Comparison of ENCODE assay signal across 17 mouse cellular contexts in genomic region chr7:128240131-128240784, GRCm38 (mm10). TPM values are rescaled to one million over a fixed set of nuclear protein-coding genes. Genes with fewer than 3 reads are reported as not detected.
DNase-seq lines count a peak whose midpoint lies in the region; ATAC-seq and TF ChIP-seq lines count a peak whose summit lies in the region.
"Had no signal": no experiment of that assay in that cellular context is flagged by ENCODE, and none has a peak within 500 bp of the region (broad histone marks: within the 10 kb centered on the region; RNA-seq: fewer than 3 reads in every experiment).

No protein-coding gene starts in this region.

- no peak for ATAC-seq in limb, embryonic 12.5 days (ENCODE audit: insufficient number of reproducible peaks, insufficient read depth, low FRiP score, low TSS enrichment, low read depth)
- ATAC-seq in limb, embryonic 15.5 days (ENCODE audit: insufficient number of reproducible peaks, low FRiP score, low TSS enrichment, low read depth) = no peak
- ATAC-seq: intestine, embryonic 15.5 days had no signal

- DNase-seq in heart, adult 11 months = peak; percentile 93
- DNase-seq in heart, adult 18-20 months = no peak
- DNase-seq in limb, embryonic 10.5 days (ENCODE audit: low spot score) = no peak
- DNase-seq in cerebellum, adult 9-11 months = peak; percentile 69
- no peak for DNase-seq in left cerebral cortex, adult 2 months (ENCODE audit: extremely low spot score in 1 of 2, low spot score in 2 of 2)
- DNase-seq: gastrocnemius, postnatal 10 days; heart, postnatal 14 days; lung, postnatal 36 days; right cerebral cortex, postnatal 25 days had no signal

- no peak overlapping the region for H3K27ac ChIP-seq in limb, embryonic 12.5 days
- H3K27ac ChIP-seq in limb, embryonic 10.5 days = no peak overlapping the region
- no peak overlapping the region for H3K27ac ChIP-seq in limb, embryonic 15.5 days
- no peak overlapping the region for H3K27ac ChIP-seq in left cerebral cortex, adult 2 months
- H3K27ac ChIP-seq: intestine, embryonic 15.5 days; layer of hippocampus, adult 2 months; stomach, embryonic 15.5 days had no signal

- H3K4me1 ChIP-seq in limb, embryonic 12.5 days (replicated peaks) = peaks cover 11% of the 10 kb centered on the region
- peaks cover 27% of the 10 kb centered on the region for H3K4me1 ChIP-seq in limb, embryonic 10.5 days
- H3K4me1 ChIP-seq in limb, embryonic 15.5 days = peaks cover 38% of the 10 kb centered on the region

- intact Hi-C loops in left cerebral cortex, adult 2 months (cut with DNase I) = no loop called here

- peaks cover 59% of the 10 kb centered on the region for H3K36me3 ChIP-seq in limb, embryonic 12.5 days
- H3K36me3 ChIP-seq in limb, embryonic 10.5 days = peaks cover 60% of the 10 kb centered on the region
- peaks cover 56% of the 10 kb centered on the region for H3K36me3 ChIP-seq in limb, embryonic 15.5 days

- no peak overlapping the region for H3K4me2 ChIP-seq in limb, embryonic 12.5 days
- H3K4me2 ChIP-seq in limb, embryonic 15.5 days = no peak overlapping the region
- H3K4me2 ChIP-seq: stomach, embryonic 15.5 days had no signal

- H3K9me3 ChIP-seq in limb, embryonic 12.5 days = no peaks in the 10 kb centered on the region
- no peaks in the 10 kb centered on the region for H3K9me3 ChIP-seq in limb, embryonic 10.5 days (replicated peaks)
- no peaks in the 10 kb centered on the region for H3K9me3 ChIP-seq in limb, embryonic 15.5 days
- H3K9me3 ChIP-seq: intestine, embryonic 15.5 days; stomach, embryonic 15.5 days had no signal

- no peak overlapping the region for H3K4me3 ChIP-seq in limb, embryonic 12.5 days (replicated peaks)
- H3K4me3 ChIP-seq in limb, embryonic 10.5 days = no peak overlapping the region
- H3K4me3 ChIP-seq in limb, embryonic 15.5 days = no peak overlapping the region
- H3K4me3 ChIP-seq in left cerebral cortex, adult 2 months = no peak overlapping the region
- H3K4me3 ChIP-seq: erythroblast, embryonic 14.5 days; intestine, embryonic 15.5 days; layer of hippocampus, adult 2 months; stomach, embryonic 15.5 days had no signal

- H3K27me3 ChIP-seq in limb, embryonic 12.5 days = no peaks in the 10 kb centered on the region
- H3K27me3 ChIP-seq in limb, embryonic 10.5 days (ENCODE audit: low read depth, poor library complexity, severe bottlenecking) = no peaks in the 10 kb centered on the region
- no peaks in the 10 kb centered on the region for H3K27me3 ChIP-seq in limb, embryonic 15.5 days
- H3K27me3 ChIP-seq: intestine, embryonic 15.5 days; stomach, embryonic 15.5 days had no signal

- TF ChIP-seq CTCF in left cerebral cortex, adult 2 months (IDR thresholded peaks at IDR 0.05) = no peak

- H3K9ac ChIP-seq in limb, embryonic 12.5 days (replicated peaks) = peak overlapping the region; percentile 27; the same call in 1 of the 2 replicates
- 0 out of 2 replicates have a peak overlapping the region, but pooled peaks have one; percentile 10 for H3K9ac ChIP-seq in limb, embryonic 15.5 days
- H3K9ac ChIP-seq: intestine, embryonic 15.5 days; stomach, embryonic 15.5 days had no signal

- 92% methylated on average over 27 of the region's 27 CpGs for WGBS in limb, embryonic 12.5 days
- 95% methylated on average over 27 of the region's 27 CpGs for WGBS in limb, embryonic 10.5 days
- WGBS in limb, embryonic 15.5 days = 94% methylated on average over 27 of the region's 27 CpGs

RNA-seq across cellular contexts. Expression of gene 9130023H24Rik, which starts 2.4 kb away (rescaled TPM):
- 1 to 10 TPM; 2.6 to 2.8 TPM for total RNA-seq in heart, adult 18-20 months (2021)
- polyA plus RNA-seq in limb, embryonic 12.5 days (2016; fragmentation: Nextera tagmentation; extraction: Ambion mirVana) = 9.9 and 10.1 TPM in 2 replicates
- 7.7 and 10.6 TPM in 2 replicates for polyA plus RNA-seq in limb, embryonic 10.5 days (2016; fragmentation: Nextera tagmentation; extraction: Ambion mirVana)
- polyA plus RNA-seq in limb, embryonic 15.5 days (2015; fragmentation: Nextera tagmentation; extraction: Ambion mirVana) = 7.4 and 9.1 TPM in 2 replicates
- 1 to 10 TPM; 3.3 to 4.2 TPM for total RNA-seq in left cerebral cortex, adult 2 months (2021)

RNA-seq across cellular contexts. Expression of gene Armc5, which starts 3.1 kb away (rescaled TPM):
- 1 to 10 TPM; 7.4 to 8.6 TPM for total RNA-seq in heart, adult 18-20 months (2021)
- polyA plus RNA-seq in limb, embryonic 12.5 days (2016; fragmentation: Nextera tagmentation; extraction: Ambion mirVana) = 16.2 and 17.9 TPM in 2 replicates
- polyA plus RNA-seq in limb, embryonic 10.5 days (2016; fragmentation: Nextera tagmentation; extraction: Ambion mirVana) = 17.8 and 20.0 TPM in 2 replicates
- 16.8 and 18.4 TPM in 2 replicates for polyA plus RNA-seq in limb, embryonic 15.5 days (2015; fragmentation: Nextera tagmentation; extraction: Ambion mirVana)
- 10 to 100 TPM; 12.3 to 13.6 TPM for total RNA-seq in left cerebral cortex, adult 2 months (2021)

RNA-seq across cellular contexts. Expression of gene Tgfb1i1, which starts 6.4 kb away (rescaled TPM):
- 10 to 100 TPM; 13.2 to 13.8 TPM for total RNA-seq in heart, adult 18-20 months (2021)
- 22.3 and 27.7 TPM in 2 replicates for polyA plus RNA-seq in limb, embryonic 12.5 days (2016; fragmentation: Nextera tagmentation; extraction: Ambion mirVana)
- 12.9 and 14.5 TPM in 2 replicates for polyA plus RNA-seq in limb, embryonic 10.5 days (2016; fragmentation: Nextera tagmentation; extraction: Ambion mirVana)
- polyA plus RNA-seq in limb, embryonic 15.5 days (2015; fragmentation: Nextera tagmentation; extraction: Ambion mirVana) = 58.2 and 72.5 TPM in 2 replicates
- total RNA-seq in left cerebral cortex, adult 2 months (2021) = 10 to 100 TPM; 18.9 to 22.2 TPM

RNA-seq across cellular contexts. Expression of gene Slc5a2, which starts 25.2 kb away (rescaled TPM):
- total RNA-seq in heart, adult 18-20 months (2021) = not detected
- polyA plus RNA-seq in limb, embryonic 12.5 days (2016; fragmentation: Nextera tagmentation; extraction: Ambion mirVana) = not detected in 2 replicates
- polyA plus RNA-seq in limb, embryonic 10.5 days (2016; fragmentation: Nextera tagmentation; extraction: Ambion mirVana) = 0.33 and 0.50 TPM in 2 replicates
- polyA plus RNA-seq in limb, embryonic 15.5 days (2015; fragmentation: Nextera tagmentation; extraction: Ambion mirVana) = not detected in 2 replicates
- total RNA-seq in left cerebral cortex, adult 2 months (2021) = not detected
- total RNA-seq: gastrocnemius, postnatal 10 days; heart, postnatal 14 days; layer of hippocampus, adult 2 months; midbrain, postnatal 0 days; neutrophil, adult 5-6 weeks had no signal
- polyA plus RNA-seq: midbrain, postnatal 0 days had no signal

RNA-seq across cellular contexts. Expression of gene Cox6a2, which starts 34.1 kb away (rescaled TPM):
- total RNA-seq in heart, adult 18-20 months (2021) = 1,000 to 10,000 TPM; 2,762 to 2,913 TPM
- 6.8 and 10.4 TPM in 2 replicates for polyA plus RNA-seq in limb, embryonic 12.5 days (2016; fragmentation: Nextera tagmentation; extraction: Ambion mirVana)
- 0.23 and 0.51 TPM in 2 replicates for polyA plus RNA-seq in limb, embryonic 10.5 days (2016; fragmentation: Nextera tagmentation; extraction: Ambion mirVana)
- polyA plus RNA-seq in limb, embryonic 15.5 days (2015; fragmentation: Nextera tagmentation; extraction: Ambion mirVana) = 39.0 and 132 TPM in 2 replicates
- total RNA-seq in left cerebral cortex, adult 2 months (2021) = 1 to 10 TPM; 7.5 to 9.8 TPM
- total RNA-seq: midbrain, postnatal 0 days; neutrophil, adult 5-6 weeks had no signal
- polyA plus RNA-seq: erythroblast, embryonic 14.5 days had no signal

Comparison
In these comparisons a context has a peak if more than half of its experiments do, and no peak if none do; other contexts are left out.
1. DNase-seq: peak in heart, adult 11 months (single experiment) and cerebellum, adult 9-11 months (single experiment); none in heart, adult 18-20 months (0 of 2), limb, embryonic 10.5 days (single experiment) and left cerebral cortex, adult 2 months (0 of 2).